Mouse (Mus musculus): ENCODE results near the gene Entpd5. TPM values are rescaled to one million over a fixed set of nuclear protein-coding genes. Genes with fewer than 3 reads are reported as not detected.

The Entpd5 gene
- polyA plus RNA-seq, 1 experiment from 2014 or later = 20.1 TPM

GRCm38 (mm10) chr12:84336963-84337625, 71.7 kb downstream of the Entpd5 start:
- H3K4me2 ChIP-seq (ENCODE audit: low read depth, low read length) = no peak overlapping the region
- no peaks in the 10 kb centered on the region for H3K4me1 ChIP-seq (ENCODE audit: control insufficient read depth, insufficient read depth, low read length)
- H3K27me3 ChIP-seq (replicated peaks; ENCODE audit: control insufficient read depth, insufficient read depth, low read length) = no peaks in the 10 kb centered on the region
- ATAC-seq (ENCODE audit: low read depth) (no peak), DNase-seq (ENCODE audit: low spot score) (no peak)
- peaks cover 91% of the 10 kb centered on the region for H3K36me3 ChIP-seq (ENCODE audit: control insufficient read depth, insufficient read depth, low read length)
- no peaks in the 10 kb centered on the region for H3K9me3 ChIP-seq (ENCODE audit: control insufficient read depth, low read length)
- no peak overlapping the region for H3K4me3 ChIP-seq (ENCODE audit: low read depth, low read length)
- H3K27ac ChIP-seq (replicated peaks; ENCODE audit: low read depth, low read length) = no peak overlapping the region
- 89% methylated on average over 11 of the region's 11 CpGs for WGBS
- H3K9ac ChIP-seq (ENCODE audit: low read depth, low read length) = no peak overlapping the region

GRCm38 (mm10) chr12:84327111-84327512, 81.7 kb downstream of the Entpd5 start:
- Histone ChIP-seq H3K9ac (ENCODE audit: low read depth, low read length) (no peak overlapping the region), H3K27ac (replicated peaks; ENCODE audit: low read depth, low read length) (no peak overlapping the region), H3K27me3 (replicated peaks; ENCODE audit: control insufficient read depth, insufficient read depth, low read length) (no peaks in the 10 kb centered on the region), H3K4me2 (ENCODE audit: low read depth, low read length) (no peak overlapping the region), H3K36me3 (ENCODE audit: control insufficient read depth, insufficient read depth, low read length) (peaks cover 75% of the 10 kb centered on the region), H3K4me1 (ENCODE audit: control insufficient read depth, insufficient read depth, low read length) (no peaks in the 10 kb centered on the region), H3K9me3 (ENCODE audit: control insufficient read depth, low read length) (no peaks in the 10 kb centered on the region), H3K4me3 (ENCODE audit: low read depth, low read length) (no peak overlapping the region)
- 76% methylated on average over 4 of the region's 4 CpGs for WGBS
- DNase-seq (ENCODE audit: low spot score) (peak; percentile 46), ATAC-seq (ENCODE audit: low read depth) (peak; percentile 26; the same call in 1 of the 2 replicates)

Other genes with a start within 250 kb of the Entpd5 start
- 9.4 and 9.8 TPM in 2 replicates for gene Elmsan1, start 190.1 kb downstream of the Entpd5 start, polyA plus RNA-seq (2014; fragmentation: Nextera tagmentation; extraction: Ambion mirVana)
- 18.8 and 22.5 TPM in 2 replicates for gene Ptgr2, start 123.8 kb downstream of the Entpd5 start, polyA plus RNA-seq (2014; fragmentation: Nextera tagmentation; extraction: Ambion mirVana)
- gene Zfp410, start 92.2 kb downstream of the Entpd5 start, polyA plus RNA-seq (2014; fragmentation: Nextera tagmentation; extraction: Ambion mirVana) = 64.7 and 69.9 TPM in 2 replicates
- gene Coq6, start 47.4 kb downstream of the Entpd5 start, polyA plus RNA-seq (2014; fragmentation: Nextera tagmentation; extraction: Ambion mirVana) = 34.0 and 41.1 TPM in 2 replicates
- gene Fam161b, start 47.2 kb downstream of the Entpd5 start, polyA plus RNA-seq (2014; fragmentation: Nextera tagmentation; extraction: Ambion mirVana) = 2.5 and 2.6 TPM in 2 replicates
- gene Bbof1, start within 50 bp of the Entpd5 start, polyA plus RNA-seq (2014; fragmentation: Nextera tagmentation; extraction: Ambion mirVana) = 1.5 and 2.1 TPM in 2 replicates
- gene Rnf113a2, start 8.2 kb upstream of the Entpd5 start, polyA plus RNA-seq (2014; fragmentation: Nextera tagmentation; extraction: Ambion mirVana) = 22.5 and 24.3 TPM in 2 replicates
- 37.4 and 38.7 TPM in 2 replicates for gene Aldh6a1, start 42.0 kb upstream of the Entpd5 start, polyA plus RNA-seq (2014; fragmentation: Nextera tagmentation; extraction: Ambion mirVana)
- 20.2 and 21.8 TPM in 2 replicates for gene Lin52, start 42.4 kb upstream of the Entpd5 start, polyA plus RNA-seq (2014; fragmentation: Nextera tagmentation; extraction: Ambion mirVana)
- gene Vsx2, start 160.7 kb upstream of the Entpd5 start, polyA plus RNA-seq (2014; fragmentation: Nextera tagmentation; extraction: Ambion mirVana) = 0.10 and 0.43 TPM in 2 replicates
- 6.9 and 10.2 TPM in 2 replicates for gene Abcd4, start 208.4 kb upstream of the Entpd5 start, polyA plus RNA-seq (2014; fragmentation: Nextera tagmentation; extraction: Ambion mirVana)
- gene Vrtn, start 232.0 kb upstream of the Entpd5 start, polyA plus RNA-seq (2014; fragmentation: Nextera tagmentation; extraction: Ambion mirVana) = not detected in 2 replicates